Mouse (Mus musculus): Measurements from ENCODE around the gene Rlf. TPM values are rescaled to one million over a fixed set of nuclear protein-coding genes. Genes with fewer than 3 reads are reported as not detected.
A peak's percentile ranks its signal among the peaks of the same experiment; 100 is the strongest.

Gene Rlf
- polyA plus RNA-seq, 1 experiment from 2014 or later: 25.8 TPM

- Histone ChIP-seq H3K4me1 (no peaks in the 10 kb centered on the region), H3K4me2 (no peak within 1 kb of the TSS), H3K27ac (no peak within 1 kb of the TSS), H3K27me3 (replicated peaks) (no peaks in the 10 kb centered on the region), H3K9me3 (no peaks in the 10 kb centered on the region), H3K36me3 (no peaks in the 10 kb centered on the region), H3K9ac (no peak within 1 kb of the TSS), H3K4me3 (replicated peaks) (no peak within 1 kb of the TSS)
- ATAC-seq (ENCODE audit: insufficient read depth, low FRiP score, low read depth): no peak
- WGBS: 85% methylated on average over 2 of the region's 2 CpGs
These were observed 105.8 kb downstream of the Rlf start, which contains the start of gene Tmco2 for GRCm38 (mm10) chr4:121109126-121109525. Tmco2 (minus strand) TSS chr4:121109226.

GRCm38 (mm10) chr4:121103304-121103703, 111.6 kb downstream of the Rlf start:
- no peak overlapping the region for H3K27ac ChIP-seq
- no peak for ATAC-seq (ENCODE audit: insufficient read depth, low FRiP score, low read depth)

GRCm38 (mm10) chr4:121097650-121098378, 117.1 kb downstream of the Rlf start, which contains the start of gene Zmpste24:
Zmpste24 (minus strand) TSS chr4:121098241.
- Histone ChIP-seq H3K9ac (peak within 1 kb of the TSS; percentile 69), H3K36me3 (peaks cover 19% of the 10 kb centered on the region), H3K9me3 (no peaks in the 10 kb centered on the region), H3K27ac (peak within 1 kb of the TSS; percentile 31; the same call in 1 of the 2 replicates), H3K4me1 (0 out of 2 replicates have a peak, but pooled peaks cover 3% of the 10 kb centered on the region), H3K27me3 (replicated peaks) (no peaks in the 10 kb centered on the region), H3K4me3 (replicated peaks) (peak within 1 kb of the TSS; percentile 70), H3K4me2 (peak within 1 kb of the TSS; percentile 66)
- under 1% methylated on average over 39 of the region's 39 CpGs for WGBS
- peak; percentile 87 for ATAC-seq (ENCODE audit: insufficient read depth, low FRiP score, low read depth)

More at GRCm38 (mm10) chr4:121103304-121103703, 111.6 kb downstream of the Rlf start:
- no peaks in the 10 kb centered on the region for H3K36me3 ChIP-seq
- no peak overlapping the region for H3K9ac ChIP-seq
- H3K4me2 ChIP-seq: no peak overlapping the region
- WGBS: 83% methylated on average over 4 of the region's 4 CpGs
- H3K4me1 ChIP-seq: no peaks in the 10 kb centered on the region
- H3K4me3 ChIP-seq (replicated peaks): no peak overlapping the region
- no peaks in the 10 kb centered on the region for H3K9me3 ChIP-seq
- H3K27me3 ChIP-seq (replicated peaks): no peaks in the 10 kb centered on the region

Other genes with a start within 250 kb of the Rlf start
- 14.2 TPM in 2 replicates for gene Smap2, start 197.8 kb downstream of the Rlf start, polyA plus RNA-seq (2015; fragmentation: Nextera tagmentation; extraction: Ambion mirVana)
- 16.0 and 19.9 TPM in 2 replicates for gene Col9a2, start 175.7 kb downstream of the Rlf start, polyA plus RNA-seq (2015; fragmentation: Nextera tagmentation; extraction: Ambion mirVana)
- 35.5 and 39.0 TPM in 2 replicates for gene Zmpste24, start 116.8 kb downstream of the Rlf start, polyA plus RNA-seq (2015; fragmentation: Nextera tagmentation; extraction: Ambion mirVana)
- not detected in 2 replicates for gene Tmco2, start 105.9 kb downstream of the Rlf start, polyA plus RNA-seq (2015; fragmentation: Nextera tagmentation; extraction: Ambion mirVana)
- 0.18 TPM in 1 of 2 replicates, not detected in the other for gene Gm12888, start 109.8 kb upstream of the Rlf start, polyA plus RNA-seq (2015; fragmentation: Nextera tagmentation; extraction: Ambion mirVana)
- not detected in 2 replicates for gene Gm12886, start 208.0 kb upstream of the Rlf start, polyA plus RNA-seq (2015; fragmentation: Nextera tagmentation; extraction: Ambion mirVana)